Mouse (Mus musculus) lung, postnatal 0 days (tissue): ENCODE data around the gene Pigs. TPM values are rescaled to one million over a fixed set of nuclear protein-coding genes. Genes with fewer than 3 reads are reported as not detected.

ENCODE experiments used
- ATAC-seq: fragments of 200-750 bp; cut with Nextera tagmentation; 2 replicates; pipeline ENCODE4 v1.8.0; 2017; ENCODE audit warnings: moderate library complexity
- DNase-seq: peaks from one replicate; pipeline ENCODE4 v3.0.0-alpha.2; 2016; ENCODE audit warnings: low spot score
- H3K27ac ChIP-seq: fragments of 300-500 bp; sonication (generic); 2 replicates; pipeline ENCODE4 v1.5.1; 2014; ENCODE audit warnings: antibody characterized with exemption, mild to moderate bottlenecking, low read length, mixed read lengths
- H3K27me3 ChIP-seq: fragments of 300-500 bp; sonication (generic); replicated peaks from 2 replicates; pipeline ENCODE4 v1.6.1; 2014; ENCODE audit warnings: low read length, mixed read lengths; ENCODE audit not compliant: insufficient read depth
- H3K36me3 ChIP-seq: fragments of 300-500 bp; sonication (generic); 2 replicates; pipeline ENCODE4 v1.6.1; 2014; ENCODE audit warnings: low read length, mixed read lengths; ENCODE audit not compliant: insufficient read depth
- H3K4me1 ChIP-seq: fragments of 300-500 bp; sonication (generic); 2 replicates; pipeline ENCODE4 v1.6.1; 2014; ENCODE audit warnings: antibody characterized with exemption, low read depth, low read length, mixed read lengths; ENCODE audit not compliant: insufficient read depth
- H3K4me2 ChIP-seq: fragments of 300-500 bp; sonication (generic); replicated peaks from 2 replicates; pipeline ENCODE4 v1.6.1; 2014; ENCODE audit warnings: low read depth, mild to moderate bottlenecking, low read length, moderate library complexity, mixed read lengths
- H3K4me3 ChIP-seq: fragments of 300-500 bp; sonication (generic); 2 replicates; pipeline ENCODE4 v1.5.1; 2014; ENCODE audit warnings: low read depth, low read length
- H3K9ac ChIP-seq: fragments of 300-500 bp; sonication (generic); replicated peaks from 2 replicates; pipeline ENCODE4 v1.6.1; 2014; ENCODE audit warnings: low read depth, mild to moderate bottlenecking
- H3K9me3 ChIP-seq: fragments of 300-500 bp; sonication (generic); 2 replicates; pipeline ENCODE4 v1.6.1; 2016; ENCODE audit warnings: low read length, mixed read lengths
- CTCF ChIP-seq: IDR thresholded peaks from 2 replicates; pipeline ENCODE4 v1.5.1; 2016; ENCODE audit warnings: antibody characterized with exemption, mild to moderate bottlenecking
- EP300 ChIP-seq: IDR thresholded peaks from 2 replicates; pipeline ENCODE4 v1.6.1; 2016; ENCODE audit warnings: antibody characterized with exemption, mild to moderate bottlenecking, control low read depth
- WGBS: fragments of 180-500 bp; shearing (Covaris S2); extraction: QIAGEN DNeasy Blood & Tissue Kit; methylation state at CpG from one replicate; pipeline ENCODE4 v1.1.7; 2014; 5-methylcytosine and 5-hydroxymethylcytosine counted together
- polyA plus RNA-seq: library from polyadenylated mRNA; unstranded; fragments of >200 nt; fragmentation: Nextera tagmentation; extraction: Ambion mirVana; gene quantifications from 2 replicates; pipeline ENCODE4 v1.2.1, GENCODE M21; 2015

The Pigs gene
- polyA plus RNA-seq, 1 experiment from 2014 or later: 47.2 TPM

DNA sequence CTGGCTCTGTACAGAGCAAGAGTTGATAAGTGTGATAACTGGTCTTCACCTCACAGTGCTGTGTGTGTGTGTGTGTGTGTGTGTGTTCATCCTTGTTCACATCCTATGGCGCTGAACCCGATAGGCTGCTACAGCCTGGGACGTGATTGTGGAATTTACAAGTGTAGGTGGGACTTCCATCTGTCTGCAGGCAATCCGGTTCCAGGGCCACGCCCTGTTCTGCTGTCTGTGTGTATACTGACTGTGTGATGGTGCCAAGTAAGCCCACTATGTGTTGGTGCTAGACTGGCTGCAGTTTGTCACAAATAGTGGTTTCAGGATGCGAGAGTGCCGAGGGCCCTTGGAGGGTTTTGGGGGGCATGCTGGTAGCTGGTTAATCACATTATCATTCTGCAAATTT, 54.1 kb downstream of the Pigs start:
- DNase-seq (no peak), ATAC-seq (no peak)
- H3K36me3 ChIP-seq: no peaks in the 10 kb centered on the region
- WGBS: 81% methylated on average over 7 of the region's 7 CpGs
- H3K4me1 ChIP-seq: no peaks in the 10 kb centered on the region
- no peak overlapping the region for H3K27ac ChIP-seq
- no peak overlapping the region for H3K9ac ChIP-seq
- H3K4me2 ChIP-seq: no peak overlapping the region
- H3K9me3 ChIP-seq: no peaks in the 10 kb centered on the region
- H3K4me3 ChIP-seq: no peak overlapping the region
- no peaks in the 10 kb centered on the region for H3K27me3 ChIP-seq
- no peak for TF ChIP-seq EP300

DNA sequence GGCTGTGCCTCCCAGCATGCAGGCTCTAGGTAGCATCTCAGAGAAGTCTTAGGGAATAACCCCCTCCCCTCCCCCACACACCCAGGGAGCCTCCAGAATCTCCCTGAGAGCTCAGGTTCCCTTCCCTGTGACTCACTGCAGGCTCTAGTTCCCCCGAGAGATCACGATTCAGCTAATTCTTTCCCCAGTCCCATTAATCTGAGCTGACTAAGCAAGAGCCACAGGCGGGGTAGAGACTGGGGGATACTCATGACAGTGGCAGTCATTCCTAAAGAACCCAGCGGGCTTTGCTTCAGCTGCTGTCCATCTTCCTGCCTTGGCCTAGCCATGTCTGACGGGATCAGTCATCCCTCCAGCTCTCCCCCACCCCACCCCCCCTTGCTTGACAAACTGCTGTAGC, 54.5 kb downstream of the Pigs start:
- no peak for DNase-seq
- Histone ChIP-seq H3K9ac (no peak overlapping the region), H3K27me3 (no peaks in the 10 kb centered on the region), H3K9me3 (no peaks in the 10 kb centered on the region), H3K36me3 (no peaks in the 10 kb centered on the region), H3K27ac (no peak overlapping the region), H3K4me3 (no peak overlapping the region), H3K4me1 (no peaks in the 10 kb centered on the region), H3K4me2 (no peak overlapping the region)
- 31% methylated on average over 5 of the region's 5 CpGs for WGBS
- ATAC-seq: no peak
- TF ChIP-seq EP300 (no peak), CTCF (no peak)

DNA sequence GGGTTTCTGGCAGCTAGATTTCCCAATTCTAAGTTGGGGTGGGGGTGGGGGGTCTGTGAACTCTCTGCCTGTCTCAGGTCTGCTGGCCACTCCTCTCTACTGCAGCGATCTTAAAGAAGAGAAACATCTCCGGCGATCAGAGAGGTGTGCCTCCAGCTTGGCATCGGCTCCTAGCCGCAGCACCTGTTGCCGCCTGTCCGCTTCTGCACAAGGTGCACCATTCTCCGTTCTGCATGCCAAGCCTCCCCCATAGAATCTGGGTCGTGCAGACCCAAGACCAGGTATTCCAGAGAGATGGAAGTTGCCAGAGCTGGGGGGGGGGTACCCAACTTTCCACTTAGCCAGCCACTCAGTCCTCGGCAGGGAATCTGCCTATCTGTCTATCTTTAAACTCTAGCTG, 57.6 kb downstream of the Pigs start:
- Histone ChIP-seq H3K27me3 (no peaks in the 10 kb centered on the region), H3K9me3 (no peaks in the 10 kb centered on the region), H3K36me3 (no peaks in the 10 kb centered on the region), H3K4me3 (no peak overlapping the region), H3K4me1 (no peaks in the 10 kb centered on the region), H3K9ac (no peak overlapping the region), H3K27ac (no peak overlapping the region), H3K4me2 (no peak overlapping the region)
- DNase-seq (no peak), ATAC-seq (no peak)
- 85% methylated on average over 10 of the region's 10 CpGs for WGBS
- TF ChIP-seq EP300 (no peak), CTCF (no peak)

DNA sequence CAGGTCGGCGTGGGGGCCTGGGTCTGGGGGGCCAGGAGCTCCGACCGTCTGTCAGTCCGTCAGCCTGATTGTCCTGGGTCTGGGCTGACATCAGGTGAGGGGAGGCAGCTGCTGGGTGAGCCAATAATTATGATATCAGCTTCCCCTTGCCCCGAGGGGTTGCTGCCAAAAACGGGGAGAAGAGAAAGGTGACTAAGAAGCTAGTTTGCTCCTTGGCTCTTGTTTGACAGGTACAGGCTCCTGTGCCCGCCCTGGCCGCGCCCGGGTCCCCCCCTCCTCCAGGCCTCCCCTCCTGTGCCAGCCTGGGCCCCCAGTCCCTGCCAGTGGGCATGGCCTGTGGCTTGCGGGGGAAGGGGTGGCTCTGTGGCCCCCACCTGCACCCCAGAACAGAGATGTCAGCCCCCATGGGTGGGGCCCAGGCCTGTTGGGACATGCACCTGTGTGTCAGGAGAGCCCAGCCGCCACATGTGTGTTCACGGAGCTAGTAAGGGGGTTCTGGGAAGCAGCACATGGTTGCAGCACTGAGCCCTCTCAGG, 58.4 kb downstream of the Pigs start, which contains the start of gene Foxn1:
TSS of gene Foxn1 (minus strand) at position 51 of the 536 bp plus-strand sequence.
- H3K9ac ChIP-seq: no peak within 1 kb of the TSS
- 70% methylated on average over 11 of the region's 14 CpGs for WGBS
- DNase-seq (no peak), ATAC-seq (no peak)
- TF ChIP-seq CTCF (no peak), EP300 (no peak)
- no peak within 1 kb of the TSS for H3K4me2 ChIP-seq
- H3K9me3 ChIP-seq: no peaks in the 10 kb centered on the region
- H3K36me3 ChIP-seq: no peaks in the 10 kb centered on the region
- no peak within 1 kb of the TSS for H3K4me3 ChIP-seq
- no peak within 1 kb of the TSS for H3K27ac ChIP-seq
- H3K4me1 ChIP-seq: no peaks in the 10 kb centered on the region
- H3K27me3 ChIP-seq: no peaks in the 10 kb centered on the region

Other genes starting within 250 kb of the Pigs start
- 14.8 and 17.7 TPM in 2 replicates for gene Eral1, start 248.0 kb upstream of the Pigs start, polyA plus RNA-seq
- 8.6 and 10.0 TPM in 2 replicates for gene Fam222b, start 233.8 kb upstream of the Pigs start, polyA plus RNA-seq
- 33.0 and 33.9 TPM in 2 replicates for gene Traf4, start 162.8 kb upstream of the Pigs start, polyA plus RNA-seq
- 11.7 and 14.4 TPM in 2 replicates for gene Nek8, start 151.7 kb upstream of the Pigs start, polyA plus RNA-seq
- 18.2 and 20.0 TPM in 2 replicates for gene Tlcd1, start 151.7 kb upstream of the Pigs start, polyA plus RNA-seq
- 991 and 1,079 TPM in 2 replicates for gene Rpl23a, start 144.8 kb upstream of the Pigs start, polyA plus RNA-seq
- gene Rab34, start 140.0 kb upstream of the Pigs start, polyA plus RNA-seq: 103 and 104 TPM in 2 replicates
- 8.1 and 11.2 TPM in 2 replicates for gene Proca1, start 135.0 kb upstream of the Pigs start, polyA plus RNA-seq
- gene Sdf2, start 82.7 kb upstream of the Pigs start, polyA plus RNA-seq: 96.2 and 109 TPM in 2 replicates
- gene Supt6, start 82.4 kb upstream of the Pigs start, polyA plus RNA-seq: 11.4 and 12.2 TPM in 2 replicates
- gene 2610507B11Rik, start 66.7 kb upstream of the Pigs start, polyA plus RNA-seq: 59.9 and 72.9 TPM in 2 replicates
- gene BC030499, start 37.6 kb upstream of the Pigs start, polyA plus RNA-seq: 0.33 TPM in 1 of 2 replicates, not detected in the other
- 1.4 and 2.5 TPM in 2 replicates for gene Spag5, start 26.9 kb upstream of the Pigs start, polyA plus RNA-seq
- gene Aldoc, start 5.4 kb upstream of the Pigs start, polyA plus RNA-seq: 12.2 and 12.7 TPM in 2 replicates
- gene Unc119, start 15.1 kb downstream of the Pigs start, polyA plus RNA-seq: 35.6 and 37.5 TPM in 2 replicates
- not detected in 2 replicates for gene Foxn1, start 58.1 kb downstream of the Pigs start, polyA plus RNA-seq
- gene Slc13a2, start 93.8 kb downstream of the Pigs start, polyA plus RNA-seq: 0.43 and 0.51 TPM in 2 replicates
- gene Slc46a1, start 137.3 kb downstream of the Pigs start, polyA plus RNA-seq: 10.6 and 11.9 TPM in 2 replicates
- gene Sarm1, start 169.3 kb downstream of the Pigs start, polyA plus RNA-seq: 0.16 and 0.27 TPM in 2 replicates
- 10.1 and 11.3 TPM in 2 replicates for gene Vtn, start 170.7 kb downstream of the Pigs start, polyA plus RNA-seq
- gene Sebox, start 175.0 kb downstream of the Pigs start, polyA plus RNA-seq: not detected in 2 replicates
- gene Tmem199, start 183.8 kb downstream of the Pigs start, polyA plus RNA-seq: 32.3 and 32.4 TPM in 2 replicates
- gene Poldip2, start 183.8 kb downstream of the Pigs start, polyA plus RNA-seq: 105 and 111 TPM in 2 replicates
- 93.3 and 96.6 TPM in 2 replicates for gene Tnfaip1, start 207.9 kb downstream of the Pigs start, polyA plus RNA-seq
- gene Ift20, start 207.9 kb downstream of the Pigs start, polyA plus RNA-seq: 216 and 222 TPM in 2 replicates
- gene Tmem97, start 222.4 kb downstream of the Pigs start, polyA plus RNA-seq: 36.0 and 46.0 TPM in 2 replicates